Mouse (Mus musculus): Measurements from ENCODE around the gene Hist1h4j. TPM values are rescaled to one million over a fixed set of nuclear protein-coding genes. Genes with fewer than 3 reads are reported as not detected.
"Not testable (repeated sequence)": the region's sequence is repeated elsewhere in the genome, so short reads cannot be mapped to it uniquely, and the experiment has no call there.

The Hist1h4j gene
- total RNA-seq, 2 experiments from 2014 or later, result 4.2 to 6.9 TPM

- intact Hi-C loops (cut with DNase I), result no loop called here
- no peak for DNase-seq (ENCODE audit: low spot score)
These were observed 12.4 kb upstream of the Hist1h4j start for GRCm38 (mm10) chr13:21722373-21722925.

- intact Hi-C loops (cut with DNase I), result no loop called here
- DNase-seq (ENCODE audit: low spot score), result no peak
These were observed 11.6 kb upstream of the Hist1h4j start for GRCm38 (mm10) chr13:21722993-21723836.

DNA sequence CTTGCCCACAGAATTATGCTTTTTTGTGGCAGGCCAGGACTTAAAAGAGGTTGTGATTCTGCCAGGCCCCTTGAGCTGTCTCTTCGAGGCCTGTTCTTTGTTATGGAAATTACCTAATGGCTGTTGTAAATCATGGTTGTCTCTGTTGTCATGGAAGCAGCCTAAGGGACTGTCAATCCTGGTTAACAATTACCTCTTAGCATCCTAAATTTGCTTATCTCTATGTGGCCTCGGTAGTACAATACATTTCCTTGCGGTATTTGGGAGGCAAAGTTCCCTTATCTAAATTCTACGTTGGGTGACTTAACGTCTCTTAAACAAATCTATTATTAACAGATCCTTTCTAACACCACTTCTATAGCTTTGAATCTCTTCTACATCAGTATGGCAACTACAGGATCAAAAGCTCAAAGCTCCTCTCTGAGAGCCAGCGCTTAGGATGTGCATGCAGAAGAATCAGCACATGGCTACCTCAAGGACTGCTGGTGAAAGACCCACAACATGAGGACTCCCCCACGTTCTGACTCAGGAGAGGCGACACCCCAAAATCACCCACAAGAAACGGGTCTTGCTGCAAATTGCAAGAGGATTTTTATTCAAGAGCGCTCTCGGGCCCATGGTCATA, 6.8 kb upstream of the Hist1h4j start:
- no peak for DNase-seq (ENCODE audit: low spot score)
- intact Hi-C loops (cut with DNase I), result no loop called here

GRCm38 (mm10) chr13:21729544-21729943, 5.3 kb upstream of the Hist1h4j start:
- DNase-seq (ENCODE audit: low spot score), result no peak
- intact Hi-C loops (cut with DNase I), result no loop called here

GRCm38 (mm10) chr13:21733466-21733865, 1.4 kb upstream of the Hist1h4j start:
- intact Hi-C loops (cut with DNase I), result no loop called here
- DNase-seq (ENCODE audit: low spot score), result no peak

- intact Hi-C loops (cut with DNase I), result loop anchor here (1.0 to 2.0 kb wide), 2 partner anchors 17 to 20 kb away; partner anchors contain the start of gene Hist1h4k
- peak; percentile 48 for DNase-seq (ENCODE audit: low spot score)
These were observed 606 bp upstream of the Hist1h4j start for GRCm38 (mm10) chr13:21734010-21734905.

- DNase-seq (ENCODE audit: low spot score), result no peak
- intact Hi-C loops (cut with DNase I), result no loop called here
These were observed 10.1 kb downstream of the Hist1h4j start for GRCm38 (mm10) chr13:21745006-21745405.

DNA sequence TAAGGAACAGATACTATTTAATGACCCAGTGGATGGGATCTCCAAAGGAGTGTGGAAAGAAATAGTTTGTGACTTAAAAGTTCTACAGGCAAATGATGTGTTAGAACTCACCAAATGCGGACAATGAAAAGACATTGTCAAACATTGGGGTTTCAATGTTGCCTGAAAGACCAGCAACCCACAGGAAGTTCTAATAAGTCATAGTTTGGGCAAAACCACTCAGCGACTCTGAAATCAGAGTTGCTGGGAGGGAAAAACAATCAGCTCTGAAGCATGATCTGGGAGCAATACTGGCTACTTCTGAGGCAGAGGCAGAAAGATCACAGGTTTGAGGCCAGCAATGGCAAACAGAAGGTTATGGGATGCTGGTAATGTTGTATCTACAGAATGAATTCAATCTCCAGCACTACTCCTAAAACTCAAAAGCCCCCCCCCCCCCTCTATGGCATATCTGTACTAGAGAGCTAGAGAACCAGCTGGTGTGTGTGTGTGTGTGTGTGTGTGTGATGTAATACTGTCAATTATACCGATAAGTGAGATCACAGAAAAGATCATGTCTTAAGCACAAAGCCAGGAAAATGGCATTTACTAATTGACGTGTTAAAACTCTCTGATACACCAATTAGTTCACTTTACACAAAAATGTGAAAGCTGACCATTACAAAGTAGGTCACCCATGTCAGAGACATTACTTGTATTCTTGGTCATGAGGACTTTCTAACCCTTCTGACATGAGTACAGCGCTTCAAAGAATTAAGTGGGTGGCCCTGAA, 14.7 kb downstream of the Hist1h4j start:
- intact Hi-C loops (cut with DNase I), result loop anchor here (2.0 to 10.0 kb wide), 3 partner anchors 15 to 2005 kb away; partner anchors contain the start of genes Hist1h2ab, Hist1h2ac, Hist1h2bc and Hist1h3b
- DNase-seq (ENCODE audit: low spot score), result no peak

GRCm38 (mm10) chr13:21750159-21751017, 15.5 kb downstream of the Hist1h4j start, which contains the start of gene Hist1h4k:
Hist1h4k (minus strand) TSS chr13:21750505.
- intact Hi-C loops (cut with DNase I), result loop anchor here (2.0 to 10.0 kb wide), 3 partner anchors 16 to 2004 kb away; partner anchors contain the start of genes Hist1h2ab, Hist1h2ac, Hist1h2bc and Hist1h3b
- DNase-seq (ENCODE audit: low spot score), result peak; percentile 72

GRCm38 (mm10) chr13:21751417-21751816, 16.6 kb downstream of the Hist1h4j start:
- DNase-seq (ENCODE audit: low spot score), result no peak
- intact Hi-C loops (cut with DNase I), result loop anchor here (2.0 to 10.0 kb wide), 3 partner anchors 17 to 2003 kb away; partner anchors contain the start of genes Hist1h2ab, Hist1h2ac, Hist1h2bc and Hist1h3b

DNA sequence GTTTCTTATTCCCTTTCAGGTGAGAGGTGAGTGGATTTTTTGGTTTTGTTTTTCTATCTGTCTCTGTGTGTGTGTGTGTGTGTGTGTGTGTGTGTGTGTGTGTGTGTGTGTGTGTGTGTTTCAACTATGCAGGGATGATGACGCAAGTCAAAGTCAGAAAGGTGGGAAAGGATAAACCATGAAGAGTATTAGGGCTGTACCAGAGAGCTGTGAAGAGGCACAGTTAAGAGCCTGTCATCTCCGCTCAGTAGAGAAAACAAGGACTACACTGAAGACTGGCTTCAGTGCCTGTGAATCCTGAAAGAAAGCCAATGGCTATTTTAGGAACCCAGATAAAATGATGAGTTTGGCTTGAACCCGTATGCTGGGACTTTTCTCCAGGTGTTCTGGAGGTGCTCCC, 17.0 kb downstream of the Hist1h4j start:
- intact Hi-C loops (cut with DNase I), result loop anchor here (2.0 to 10.0 kb wide), 3 partner anchors 17 to 2003 kb away; partner anchors contain the start of genes Hist1h2ab, Hist1h2ac, Hist1h2bc and Hist1h3b

GRCm38 (mm10) chr13:21752356-21752755, 17.5 kb downstream of the Hist1h4j start:
- no peak for DNase-seq (ENCODE audit: low spot score)
- intact Hi-C loops (cut with DNase I), result loop anchor here (10.0 kb wide), 2 partner anchors 1932 to 2002 kb away; partner anchors contain the start of genes Hist1h2ab, Hist1h2ac, Hist1h2bc and Hist1h3b

More for the DNA sequence above, 17.0 kb downstream of the Hist1h4j start:
- DNase-seq (ENCODE audit: low spot score), result no peak

DNA sequence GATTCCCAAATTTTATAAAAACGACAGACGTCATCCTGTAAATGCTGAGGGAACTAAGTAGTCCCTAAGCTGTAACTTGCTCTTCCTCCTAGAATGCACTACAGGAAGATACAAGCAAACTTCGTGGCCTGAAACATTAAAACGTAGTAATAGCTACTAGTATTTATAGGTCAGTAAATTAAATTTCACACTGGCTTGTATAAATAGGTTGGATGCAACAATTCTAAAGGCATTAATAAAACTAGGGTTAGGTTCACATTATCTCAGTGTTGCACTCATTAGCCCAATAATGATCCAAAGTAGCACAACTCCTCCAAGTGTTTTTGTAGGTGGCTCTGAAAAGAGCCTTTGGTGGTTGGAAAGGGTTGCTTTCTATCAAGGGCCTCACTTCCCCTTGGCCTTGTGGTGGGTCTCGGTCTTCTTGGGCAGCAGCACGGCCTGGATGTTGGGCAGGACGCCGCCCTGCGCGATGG, 18.2 kb downstream of the Hist1h4j start:
- intact Hi-C loops (cut with DNase I), result loop anchor here (10.0 kb wide), 2 partner anchors 1932 to 2002 kb away; partner anchors contain the start of genes Hist1h2ab, Hist1h2ac, Hist1h2bc and Hist1h3b
- DNase-seq (ENCODE audit: low spot score), result no peak

- peak; percentile 42 for DNase-seq (ENCODE audit: low spot score)
- intact Hi-C loops (cut with DNase I), result loop anchor here (10.0 kb wide), 2 partner anchors 1931 to 2001 kb away; partner anchors contain the start of genes Hist1h2ab, Hist1h2ac, Hist1h2bc and Hist1h3b
These were observed 18.8 kb downstream of the Hist1h4j start, which contains the start of the genes Hist1h2ak and Hist1h2bn for GRCm38 (mm10) chr13:21753524-21754285. Hist1h2ak (minus strand) TSS chr13:21753827. Hist1h2bn (plus strand) TSS chr13:21754123.

DNA sequence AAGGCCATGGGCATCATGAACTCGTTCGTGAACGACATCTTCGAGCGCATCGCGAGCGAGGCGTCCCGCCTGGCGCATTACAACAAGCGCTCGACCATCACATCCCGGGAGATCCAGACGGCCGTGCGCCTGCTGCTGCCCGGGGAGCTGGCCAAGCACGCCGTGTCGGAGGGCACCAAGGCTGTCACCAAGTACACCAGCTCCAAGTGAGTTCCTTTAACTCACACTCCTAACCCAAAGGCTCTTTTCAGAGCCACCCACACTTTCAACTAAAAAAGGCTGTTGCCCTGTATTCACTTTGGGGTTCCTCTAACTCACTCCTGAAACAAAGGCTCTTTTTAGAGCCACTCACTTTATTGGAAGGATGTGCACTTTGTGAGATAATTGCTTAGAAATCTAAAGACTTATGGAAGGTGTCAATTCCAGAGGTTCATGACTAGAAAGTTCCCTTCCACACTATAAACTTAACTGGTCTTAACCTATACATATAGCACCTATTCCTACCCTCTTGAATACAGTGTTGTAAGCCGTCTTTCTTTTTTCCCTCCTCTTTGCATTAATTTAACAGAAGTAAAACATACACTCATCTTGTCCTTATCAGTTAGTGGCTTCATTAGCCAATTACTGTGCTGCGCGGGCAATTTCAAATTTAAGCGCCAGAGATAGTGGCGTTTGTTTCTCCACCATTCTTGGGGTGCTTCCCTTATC, 19.6 kb downstream of the Hist1h4j start:
- DNase-seq (ENCODE audit: low spot score), result not testable (repeated sequence)
- intact Hi-C loops (cut with DNase I), result loop anchor here (5.0 to 10.0 kb wide), 3 partner anchors 1833 to 2000 kb away; partner anchors contain the start of genes Hist1h2ab, Hist1h2ac, Hist1h2bc and Hist1h3b
